Mouse (Mus musculus): ENCODE measurements around the gene Mrpl23.

DNA sequence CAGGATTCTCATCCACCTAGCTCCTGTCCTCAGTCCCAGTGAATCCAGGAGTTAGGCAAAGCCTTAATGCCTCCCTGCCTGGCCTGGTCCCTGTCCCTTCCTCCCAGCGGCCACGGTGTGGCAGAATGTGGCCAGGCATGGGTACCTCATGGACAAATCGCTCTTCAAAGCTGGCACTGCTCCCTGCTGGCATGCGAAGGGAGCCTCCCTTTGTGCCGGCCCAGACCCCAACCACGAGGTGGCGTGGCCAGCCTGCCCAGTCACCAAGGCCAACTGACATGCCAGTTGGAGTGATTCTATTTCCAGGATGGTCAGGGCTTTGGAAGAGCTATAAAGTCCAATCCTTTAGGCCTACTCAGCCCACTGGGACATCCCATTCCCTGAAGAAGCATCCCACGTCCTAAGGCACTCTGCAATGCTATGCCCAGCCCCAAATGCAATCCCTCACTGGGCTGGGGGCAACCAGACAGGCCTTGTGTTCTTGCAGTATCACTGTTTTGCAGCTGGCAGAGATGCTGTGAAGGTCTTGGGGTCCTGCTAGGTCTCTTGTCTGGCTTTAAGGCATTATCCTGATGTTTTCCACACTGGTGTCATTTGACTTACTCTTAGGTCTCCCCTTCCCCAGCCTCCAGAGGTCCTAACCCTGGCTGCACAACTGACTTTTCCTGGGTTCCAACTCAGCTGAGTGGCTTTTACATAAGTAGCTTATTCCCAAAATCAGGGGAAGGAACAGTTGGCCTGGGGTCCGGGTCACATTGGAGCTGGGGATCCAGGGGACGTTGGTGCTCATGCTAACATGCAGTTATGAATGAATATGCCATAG is 17.7 kb downstream of the Mrpl23 start:
- no peak for TF ChIP-seq CTCF (IDR thresholded peaks at IDR 0.05; ENCODE audit: extremely low read depth, insufficient read length, insufficient replicate concordance, low read depth, low read length)
- no peak for TF ChIP-seq POLR2A (IDR thresholded peaks at IDR 0.05; ENCODE audit: low read depth, low read length)

Measured in small intestine, adult 2 months (tissue).